Mouse (Mus musculus) megakaryocyte, adult 5-6 weeks (primary cell): Measurements from ENCODE around the gene Ermap. TPM values are rescaled to one million over a fixed set of nuclear protein-coding genes. Genes with fewer than 3 reads are reported as not detected.

Experiments
- ATAC-seq: 2 replicates; pipeline ENCODE4 v1.8.0; 2016; ENCODE audit warnings: mild to moderate bottlenecking, inconsistent platforms; ENCODE audit not compliant: poor library complexity, severe bottlenecking
- total RNA-seq, 2 experiments: library from RNA; stranded (forward) in 1 of 2; stranded (reverse) in 1 of 2; fragments of 153-499, 151-499 nt in 1 of 2; fragments of 221-1000, 200-1000 nt in 1 of 2; gene quantifications; 2 replicates each; pipeline versions ENCODE4 v1.2.3 to v1.2.4; 2015 to 2017

Gene Ermap
- total RNA-seq, 2 experiments from 2014 or later = 3.7 to 4.4 TPM

DNA sequence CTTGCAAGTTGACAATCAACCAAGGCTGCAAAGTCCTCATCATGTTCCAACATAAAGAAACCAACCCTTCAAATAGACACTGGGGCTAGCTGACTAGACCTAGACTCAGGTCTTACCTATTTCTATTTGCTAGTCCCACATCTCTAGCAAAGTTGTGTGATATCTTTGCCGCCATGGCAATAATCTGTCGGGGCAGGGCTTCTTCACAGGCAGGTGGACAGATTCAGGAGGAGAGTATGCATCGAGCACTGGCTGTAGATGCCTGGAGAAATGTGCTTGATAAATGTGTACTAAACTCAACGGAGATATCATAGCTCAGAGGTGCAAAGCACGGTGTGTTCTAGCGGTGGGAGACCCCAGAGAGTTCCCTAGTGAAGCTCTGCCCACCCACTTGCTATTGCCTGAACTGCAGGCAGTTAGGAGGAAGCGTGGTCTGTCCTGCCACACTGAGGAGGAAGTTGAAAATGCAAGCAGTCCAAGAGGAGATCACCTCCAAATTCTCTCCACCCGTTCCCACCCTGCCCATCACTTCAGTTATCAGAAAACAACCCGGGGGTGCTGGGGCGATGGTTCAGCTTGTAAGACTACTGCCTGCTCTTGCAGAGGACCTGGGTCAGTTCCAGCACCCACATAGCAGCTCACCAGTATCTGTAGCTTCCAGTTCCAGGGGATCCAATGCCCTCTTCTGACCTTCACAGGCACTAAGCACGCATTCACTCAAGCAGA, 1.6 kb downstream of the Ermap start:
- peak; percentile 59 for ATAC-seq

GRCm38 (mm10) chr4:119185771-119186170, 4.0 kb downstream of the Ermap start:
- no peak for ATAC-seq

GRCm38 (mm10) chr4:119183525-119183924, 6.3 kb downstream of the Ermap start:
- ATAC-seq = no peak

DNA sequence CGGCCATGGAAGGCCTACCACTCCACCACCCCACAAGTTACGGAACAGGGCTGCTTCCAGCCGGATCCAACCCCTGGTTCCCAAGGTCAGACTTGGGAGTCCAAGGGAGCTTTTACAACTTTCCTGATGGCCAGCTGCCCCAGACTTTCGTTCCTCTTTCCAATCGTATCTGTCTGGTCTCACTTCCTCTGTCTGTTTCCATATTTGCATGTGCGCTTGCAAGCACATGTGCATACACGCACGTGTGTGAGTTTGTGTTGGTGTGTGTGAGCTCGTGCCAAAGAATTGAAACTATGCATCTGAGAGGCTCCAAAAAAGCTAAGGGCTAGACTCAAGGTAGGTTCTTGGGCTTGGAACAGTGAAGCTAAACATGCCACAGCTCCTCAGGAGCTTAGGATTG, 8.4 kb downstream of the Ermap start:
- peak; percentile 83 for ATAC-seq

GRCm38 (mm10) chr4:119180133-119180707, 9.6 kb downstream of the Ermap start:
- no peak for ATAC-seq

GRCm38 (mm10) chr4:119178331-119178730, 11.5 kb downstream of the Ermap start:
- ATAC-seq = no peak

DNA sequence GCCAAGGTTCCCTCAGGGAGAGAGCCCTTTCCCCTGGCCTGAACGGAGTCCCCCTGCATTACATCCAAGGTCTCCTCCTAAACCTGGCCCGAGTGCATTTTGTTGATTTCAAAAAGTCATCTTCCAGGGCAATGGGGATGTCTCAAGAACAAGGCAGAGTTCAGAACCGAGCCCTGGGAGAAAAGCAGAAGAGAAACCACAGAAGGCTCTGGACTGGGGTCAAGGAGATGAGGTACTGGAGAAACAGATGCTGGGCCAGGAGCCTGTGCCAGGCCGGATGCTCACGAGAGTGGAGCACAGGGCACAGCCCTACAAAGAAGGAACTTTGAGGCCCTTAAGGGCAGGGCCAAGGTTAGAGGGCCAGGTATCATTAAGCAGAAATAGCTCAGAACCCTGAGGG, 12.1 kb downstream of the Ermap start:
- ATAC-seq = peak; percentile 4; the same call in 1 of the 2 replicates

GRCm38 (mm10) chr4:119173851-119174453, 15.9 kb downstream of the Ermap start, which contains the start of gene Zfp691:
Zfp691 (minus strand) TSS chr4:119174195.
- peak; percentile 97 for ATAC-seq

- ATAC-seq = 0 out of 2 replicates have a peak, but pooled peaks have one; percentile 5
These were observed 16.7 kb downstream of the Ermap start for GRCm38 (mm10) chr4:119172919-119173650.

DNA sequence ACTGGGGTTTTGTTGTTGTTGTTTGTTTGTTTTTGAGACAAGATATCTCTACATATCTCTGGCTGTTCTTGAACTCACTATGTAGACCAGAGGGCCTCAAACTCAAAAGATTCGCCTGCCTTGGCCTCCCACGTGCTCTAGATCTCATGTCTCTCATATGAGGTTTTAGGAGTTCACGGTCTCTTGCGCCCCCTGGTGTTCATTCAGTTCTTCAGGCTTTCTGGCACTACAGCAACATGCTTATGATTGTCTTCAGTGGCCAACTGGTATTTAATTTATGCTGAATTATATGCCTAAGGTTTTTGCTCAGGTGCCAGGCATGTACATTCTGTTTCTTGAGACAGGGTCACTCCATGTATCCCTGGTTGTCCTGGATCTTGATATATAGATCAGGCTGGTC, 22.1 kb downstream of the Ermap start:
- ATAC-seq = peak; percentile 96

DNA sequence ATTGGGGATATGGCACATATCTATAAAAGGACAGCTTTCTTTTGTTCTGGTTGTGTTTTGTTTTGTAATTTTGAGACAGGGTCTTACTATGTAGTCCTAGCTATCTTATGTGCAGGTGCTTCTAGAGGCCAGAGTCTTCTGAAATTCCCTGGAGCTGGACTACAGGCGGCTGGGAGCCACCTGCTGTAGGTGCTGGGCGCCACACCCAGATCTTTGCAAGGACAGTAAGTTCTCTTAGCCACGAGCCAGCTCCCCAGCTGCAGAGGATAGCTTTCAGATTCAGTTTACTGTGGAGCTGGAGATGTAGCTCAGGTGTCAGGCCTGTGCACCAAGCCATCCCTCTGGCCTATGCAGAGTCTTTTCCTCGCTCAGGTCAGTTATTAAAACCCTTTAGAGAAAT, 22.7 kb downstream of the Ermap start:
- ATAC-seq = no peak

GRCm38 (mm10) chr4:119165916-119166315, 23.9 kb downstream of the Ermap start:
- no peak for ATAC-seq

GRCm38 (mm10) chr4:119162990-119163389, 26.8 kb downstream of the Ermap start:
- ATAC-seq = no peak

GRCm38 (mm10) chr4:119161358-119161757, 28.5 kb downstream of the Ermap start:
- ATAC-seq = no peak

GRCm38 (mm10) chr4:119157891-119158290, 31.9 kb downstream of the Ermap start:
- ATAC-seq = no peak

DNA sequence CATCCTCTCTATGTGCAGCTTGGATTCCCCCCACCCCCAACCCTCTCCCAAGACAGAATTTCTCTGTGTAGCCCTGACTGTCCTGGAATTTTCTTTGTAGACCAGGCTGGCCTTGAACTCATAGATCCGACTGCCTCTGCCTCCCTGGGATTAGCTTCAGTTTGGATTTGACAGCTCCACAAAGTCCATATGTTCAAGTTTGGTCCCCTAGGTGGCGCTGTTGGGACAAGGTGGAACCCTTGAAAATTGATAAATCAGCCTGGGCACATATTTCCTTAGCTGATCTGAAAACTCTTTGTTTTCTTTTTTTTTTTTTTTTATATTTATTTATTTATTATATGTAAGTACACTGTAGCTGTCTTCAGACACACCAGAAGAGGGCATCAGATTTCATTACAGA, 32.6 kb downstream of the Ermap start:
- peak; percentile 80 for ATAC-seq

DNA sequence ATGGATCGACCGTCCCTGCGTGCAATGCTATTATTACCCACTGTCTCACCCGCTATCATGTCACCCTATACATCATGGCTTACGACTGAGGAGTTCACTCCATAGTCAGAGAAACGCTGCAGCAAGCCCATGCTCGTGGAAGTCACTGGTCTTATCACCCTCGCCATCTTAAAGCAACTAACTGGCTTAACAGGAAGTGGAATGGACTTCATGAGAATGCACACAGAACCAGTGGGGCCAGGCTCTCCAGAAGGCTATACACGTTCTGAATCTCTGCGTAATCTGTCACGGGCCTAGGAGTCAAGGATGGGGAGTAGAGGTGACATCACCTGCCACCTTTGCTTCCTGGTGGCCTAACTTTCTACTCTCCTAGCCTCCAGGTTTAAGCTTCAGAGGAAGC, 41.1 kb downstream of the Ermap start:
- ATAC-seq = no peak

DNA sequence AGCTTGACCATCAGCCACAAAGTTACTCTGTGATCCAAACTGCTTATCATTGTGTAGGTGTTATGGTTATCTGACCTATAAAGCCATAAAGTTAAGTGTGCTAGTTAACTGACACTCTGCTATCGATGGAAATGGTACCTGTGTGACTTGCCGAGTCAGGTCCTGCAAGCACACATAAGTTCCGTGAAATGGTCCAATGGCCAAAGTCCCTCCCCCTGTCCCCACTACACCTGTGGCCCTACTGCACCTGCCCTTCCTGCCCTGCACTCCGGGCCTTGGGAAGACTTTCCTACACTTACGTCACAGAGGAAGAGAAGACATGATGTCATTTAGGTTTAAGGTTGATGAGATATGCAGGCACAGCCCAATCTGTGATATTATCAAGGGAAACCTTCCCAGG, 42.5 kb downstream of the Ermap start:
- no peak for ATAC-seq

DNA sequence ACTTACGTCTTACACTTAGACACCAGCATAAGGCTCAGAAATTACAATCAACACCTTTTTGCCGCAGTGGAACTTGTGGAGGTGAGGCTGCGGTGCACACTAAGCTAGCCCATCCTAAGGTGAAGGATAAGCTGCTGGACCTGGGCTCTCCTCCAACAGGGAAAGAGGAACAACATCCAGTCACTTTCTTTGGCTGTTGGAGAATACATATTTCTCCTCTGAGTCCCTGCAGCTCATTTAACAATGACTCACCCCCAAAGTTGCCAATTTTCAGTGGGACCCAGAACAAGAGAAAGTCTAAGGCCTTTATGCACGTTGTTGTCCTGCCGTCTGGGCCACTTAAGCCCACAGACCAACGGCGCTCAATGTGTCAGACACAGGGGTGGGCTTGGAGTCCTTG, 43.0 kb downstream of the Ermap start:
- no peak for ATAC-seq

GRCm38 (mm10) chr4:119142230-119142871, 47.5 kb downstream of the Ermap start:
- ATAC-seq = peak; percentile 72

DNA sequence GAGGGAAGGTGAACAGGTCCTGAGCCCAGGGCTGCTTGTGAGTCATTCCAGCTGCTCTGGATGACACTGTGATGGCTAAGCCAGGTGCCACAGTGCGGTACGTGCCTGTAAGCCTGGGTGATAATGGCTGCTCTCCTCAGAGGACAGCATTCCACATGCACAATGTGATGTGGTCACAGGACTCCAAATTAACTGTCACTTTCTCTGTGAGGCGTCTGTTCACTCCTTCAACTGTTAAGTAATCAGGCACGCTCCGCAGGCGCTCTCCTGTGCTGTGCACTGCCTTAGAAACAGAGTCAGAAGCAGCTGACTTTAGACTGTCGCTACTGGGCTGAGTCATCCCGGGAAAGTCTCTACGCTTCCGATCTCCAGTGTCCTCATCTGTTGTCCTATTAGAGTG, 48.6 kb downstream of the Ermap start:
- no peak for ATAC-seq
